Mouse (Mus musculus): Measurements from ENCODE around the gene Gm11549. TPM values are rescaled to one million over a fixed set of nuclear protein-coding genes. Genes with fewer than 3 reads are reported as not detected.

The Gm11549 gene
- polyA plus RNA-seq, 1 experiment = not detected

DNA sequence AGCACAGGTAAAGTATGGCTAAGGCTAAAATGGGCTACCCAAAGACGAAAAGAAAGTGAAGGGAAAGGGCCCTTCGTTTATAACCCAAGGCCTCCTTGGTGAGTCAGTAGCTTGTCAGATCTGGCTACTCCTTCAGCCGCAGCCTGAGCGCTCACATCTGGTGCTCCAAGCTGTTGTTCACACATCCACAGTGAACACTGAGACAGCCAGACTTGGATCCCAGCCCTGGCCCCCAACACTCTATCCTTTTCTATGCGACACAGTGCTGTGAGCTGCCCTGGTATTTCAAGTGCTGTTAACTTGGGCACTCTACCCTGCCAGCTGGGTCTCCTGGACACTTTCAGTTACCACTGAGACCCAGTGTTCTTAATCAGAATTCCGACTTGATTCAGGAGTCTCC, 8.7 kb upstream of the Gm11549 start:
- H3K36me3 ChIP-seq (ENCODE audit: control insufficient read depth) = no peaks in the 10 kb centered on the region
- no peak overlapping the region for H3K4me3 ChIP-seq (replicated peaks)
- H3K4me1 ChIP-seq (ENCODE audit: control insufficient read depth) = no peaks in the 10 kb centered on the region
- peaks cover 28% of the 10 kb centered on the region for H3K27me3 ChIP-seq (ENCODE audit: control insufficient read depth)
- no peaks in the 10 kb centered on the region for H3K9me3 ChIP-seq (ENCODE audit: control insufficient read depth, low read length)
- TF ChIP-seq GATA1 (IDR thresholded peaks at IDR 0.05; ENCODE audit: low read length) (no peak), TAL1 (IDR thresholded peaks at IDR 0.05; ENCODE audit: low read length) (no peak)

DNA sequence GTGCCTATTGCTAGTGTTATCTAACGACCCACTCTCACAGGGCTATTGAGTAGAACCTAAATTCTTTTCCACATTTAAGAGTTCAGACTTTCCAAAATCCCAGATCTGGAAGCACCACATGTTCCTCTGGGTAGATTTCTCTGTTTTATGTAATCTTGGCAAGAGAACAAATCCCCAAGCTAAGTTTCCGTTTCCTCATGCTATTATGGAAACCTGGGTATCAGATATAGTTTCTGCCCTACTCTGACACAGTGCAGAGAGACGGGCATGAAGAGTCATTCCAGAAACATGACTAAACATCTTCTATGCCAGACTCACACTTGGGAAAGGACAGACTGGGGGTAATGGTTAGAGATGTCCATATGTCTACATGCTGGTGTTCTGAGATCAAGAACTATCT, 2.9 kb upstream of the Gm11549 start:
- H3K9me3 ChIP-seq (ENCODE audit: control insufficient read depth, low read length) = no peaks in the 10 kb centered on the region
- TF ChIP-seq TAL1 (IDR thresholded peaks at IDR 0.05; ENCODE audit: low read length) (no peak), GATA1 (IDR thresholded peaks at IDR 0.05; ENCODE audit: low read length) (no peak)
- H3K4me1 ChIP-seq (ENCODE audit: control insufficient read depth) = no peaks in the 10 kb centered on the region
- no peaks in the 10 kb centered on the region for H3K36me3 ChIP-seq (ENCODE audit: control insufficient read depth)
- H3K27me3 ChIP-seq (ENCODE audit: control insufficient read depth) = peaks cover 32% of the 10 kb centered on the region
- no peak overlapping the region for H3K4me3 ChIP-seq (replicated peaks)

DNA sequence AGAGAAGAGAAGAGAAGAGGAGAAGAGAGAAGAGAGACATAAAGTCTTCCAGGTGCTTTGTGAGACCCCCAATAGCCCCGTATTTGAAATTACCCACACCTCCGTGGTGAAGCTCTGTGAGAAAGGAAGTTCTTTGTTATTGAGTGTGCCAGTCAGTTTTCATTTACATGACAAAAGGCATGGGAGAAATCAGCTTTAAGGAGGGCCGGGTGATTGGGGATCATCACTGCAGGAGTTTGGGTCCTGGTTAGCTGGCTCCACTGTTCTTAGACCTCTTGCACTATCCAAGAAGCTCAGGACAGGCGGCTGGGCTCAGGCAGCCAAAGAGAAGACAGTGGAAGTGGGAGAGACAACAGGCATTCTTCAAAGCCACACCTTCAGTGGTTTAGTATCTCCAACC, 524 bp upstream of the Gm11549 start:
- Histone ChIP-seq H3K36me3 (ENCODE audit: control insufficient read depth) (no peaks in the 10 kb centered on the region), H3K4me1 (ENCODE audit: control insufficient read depth) (no peaks in the 10 kb centered on the region), H3K27me3 (ENCODE audit: control insufficient read depth) (peaks cover 32% of the 10 kb centered on the region), H3K9me3 (ENCODE audit: control insufficient read depth, low read length) (no peaks in the 10 kb centered on the region), H3K4me3 (replicated peaks) (no peak overlapping the region)
- no peak for TF ChIP-seq TAL1 (IDR thresholded peaks at IDR 0.05; ENCODE audit: low read length)
- no peak for TF ChIP-seq GATA1 (IDR thresholded peaks at IDR 0.05; ENCODE audit: low read length)

DNA sequence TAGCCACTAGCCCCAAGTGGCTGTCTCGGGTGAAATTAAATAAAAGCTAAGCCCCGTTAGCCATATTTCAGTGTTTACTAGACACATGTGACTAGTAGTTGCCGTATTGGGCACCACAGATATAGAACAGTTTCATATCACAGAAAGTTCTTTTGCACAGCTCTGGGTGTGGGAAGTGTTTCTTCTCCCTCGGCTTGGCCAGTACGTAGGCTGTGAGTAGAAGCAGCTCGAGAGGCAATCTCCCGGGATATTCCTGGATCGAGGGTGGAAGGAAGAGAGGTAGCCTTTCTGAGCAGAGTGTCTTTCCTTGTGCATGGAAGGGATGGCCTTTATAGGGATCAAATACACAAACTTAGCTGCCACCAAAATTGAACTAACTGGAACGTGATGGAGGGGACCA, 5.4 kb downstream of the Gm11549 start:
- Histone ChIP-seq H3K36me3 (ENCODE audit: control insufficient read depth) (no peaks in the 10 kb centered on the region), H3K4me1 (ENCODE audit: control insufficient read depth) (no peaks in the 10 kb centered on the region), H3K9me3 (ENCODE audit: control insufficient read depth, low read length) (no peaks in the 10 kb centered on the region), H3K4me3 (replicated peaks) (no peak overlapping the region), H3K27me3 (ENCODE audit: control insufficient read depth) (peaks cover 13% of the 10 kb centered on the region)
- TF ChIP-seq GATA1 (IDR thresholded peaks at IDR 0.05; ENCODE audit: low read length) = no peak

DNA sequence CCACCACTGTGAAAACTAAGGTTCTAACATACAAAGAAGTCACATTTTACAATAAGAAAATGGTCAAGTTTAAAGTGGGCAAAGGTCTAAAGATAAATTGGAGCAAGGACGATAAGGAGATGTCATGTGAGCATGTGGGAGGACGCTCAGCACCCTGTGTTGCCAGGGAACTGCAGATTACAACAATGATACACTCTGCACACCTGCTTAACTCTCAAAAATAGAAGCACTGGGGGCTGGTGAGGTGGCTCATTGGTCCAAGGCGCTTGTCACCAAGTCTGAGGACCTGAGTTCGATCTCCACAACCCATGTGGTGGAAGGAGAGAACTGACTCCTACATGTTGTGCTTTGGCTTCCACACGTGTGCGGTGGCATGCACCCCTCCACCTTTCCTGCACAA, 10.1 kb downstream of the Gm11549 start:
- Histone ChIP-seq H3K4me1 (ENCODE audit: control insufficient read depth) (no peaks in the 10 kb centered on the region), H3K36me3 (ENCODE audit: control insufficient read depth) (no peaks in the 10 kb centered on the region), H3K4me3 (replicated peaks) (no peak overlapping the region), H3K9me3 (ENCODE audit: control insufficient read depth, low read length) (no peaks in the 10 kb centered on the region), H3K27me3 (ENCODE audit: control insufficient read depth) (no peaks in the 10 kb centered on the region)
- no peak for TF ChIP-seq GATA1 (IDR thresholded peaks at IDR 0.05; ENCODE audit: low read length)
- TF ChIP-seq TAL1 (IDR thresholded peaks at IDR 0.05; ENCODE audit: low read length) = no peak

DNA sequence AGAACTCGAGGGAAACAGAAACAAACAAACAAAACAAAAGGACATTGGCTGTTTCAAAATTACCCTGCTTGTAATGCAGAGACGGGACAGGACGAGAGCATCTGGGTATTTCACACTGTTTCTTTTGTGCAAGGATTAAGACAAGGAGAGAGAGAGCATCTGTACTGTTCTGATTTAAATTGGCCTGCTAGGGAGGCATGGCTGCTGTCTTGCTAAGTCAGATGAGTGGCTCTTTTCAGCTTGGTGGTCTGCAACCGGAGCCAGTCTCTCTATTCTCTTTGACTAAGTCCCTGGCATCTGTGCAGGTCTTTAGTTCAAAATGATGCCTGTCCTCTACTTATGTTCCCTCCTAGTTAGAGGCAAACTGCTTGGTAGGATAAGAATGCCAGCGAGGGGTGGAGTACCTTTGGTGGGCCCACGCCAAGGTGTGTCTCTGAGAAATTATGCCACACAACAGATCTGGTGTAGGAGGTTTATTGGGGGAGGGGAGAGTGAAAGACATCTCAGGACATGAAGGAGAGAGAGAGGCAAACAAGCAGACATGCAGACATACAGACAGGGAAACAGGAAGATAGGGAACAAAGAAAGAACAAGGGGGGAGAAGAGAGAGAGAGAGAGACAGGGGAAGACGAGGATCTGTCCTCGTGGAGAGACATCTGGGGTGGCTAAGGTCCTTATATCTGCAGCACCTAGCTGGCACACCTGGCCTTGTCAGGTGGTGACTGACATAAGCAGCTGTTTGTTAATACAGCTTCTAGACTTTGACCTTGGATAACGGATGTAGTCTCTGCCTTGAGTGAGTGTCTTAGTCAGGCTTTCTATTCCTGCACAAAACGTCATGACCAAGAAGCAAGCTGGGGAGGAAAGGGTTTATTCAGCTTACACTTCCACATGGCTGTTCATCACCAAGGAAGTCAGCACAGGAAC, 15.5 kb downstream of the Gm11549 start:
- H3K9me3 ChIP-seq (ENCODE audit: control insufficient read depth, low read length) = no peaks in the 10 kb centered on the region
- no peak overlapping the region for H3K4me3 ChIP-seq (replicated peaks)
- no peaks in the 10 kb centered on the region for H3K4me1 ChIP-seq (ENCODE audit: control insufficient read depth)
- TF ChIP-seq TAL1 (IDR thresholded peaks at IDR 0.05; ENCODE audit: low read length) (no peak), GATA1 (IDR thresholded peaks at IDR 0.05; ENCODE audit: low read length) (no peak)
- H3K36me3 ChIP-seq (ENCODE audit: control insufficient read depth) = no peaks in the 10 kb centered on the region
- no peaks in the 10 kb centered on the region for H3K27me3 ChIP-seq (ENCODE audit: control insufficient read depth)

DNA sequence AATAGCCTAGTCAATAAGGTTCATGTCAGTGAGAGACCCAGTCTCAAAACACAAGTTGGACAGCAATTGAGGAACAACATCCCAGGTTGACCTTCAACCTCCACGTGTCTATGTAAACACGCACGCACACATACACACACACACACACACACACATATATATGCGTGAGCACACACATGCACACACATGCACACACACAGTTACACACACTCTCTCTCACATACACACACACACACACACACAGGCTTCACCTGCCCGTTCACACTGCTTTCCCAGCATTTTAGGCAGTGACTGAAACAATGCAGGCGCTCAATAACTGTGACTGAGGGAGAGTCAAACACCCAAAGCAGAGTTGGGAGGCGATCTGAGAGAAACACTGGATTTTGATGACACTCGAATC, 16.3 kb downstream of the Gm11549 start:
- no peaks in the 10 kb centered on the region for H3K9me3 ChIP-seq (ENCODE audit: control insufficient read depth, low read length)
- no peaks in the 10 kb centered on the region for H3K36me3 ChIP-seq (ENCODE audit: control insufficient read depth)
- no peak overlapping the region for H3K4me3 ChIP-seq (replicated peaks)
- no peaks in the 10 kb centered on the region for H3K4me1 ChIP-seq (ENCODE audit: control insufficient read depth)
- TF ChIP-seq GATA1 (IDR thresholded peaks at IDR 0.05; ENCODE audit: low read length) = no peak
- TF ChIP-seq TAL1 (IDR thresholded peaks at IDR 0.05; ENCODE audit: low read length) = no peak
- no peaks in the 10 kb centered on the region for H3K27me3 ChIP-seq (ENCODE audit: control insufficient read depth)

DNA sequence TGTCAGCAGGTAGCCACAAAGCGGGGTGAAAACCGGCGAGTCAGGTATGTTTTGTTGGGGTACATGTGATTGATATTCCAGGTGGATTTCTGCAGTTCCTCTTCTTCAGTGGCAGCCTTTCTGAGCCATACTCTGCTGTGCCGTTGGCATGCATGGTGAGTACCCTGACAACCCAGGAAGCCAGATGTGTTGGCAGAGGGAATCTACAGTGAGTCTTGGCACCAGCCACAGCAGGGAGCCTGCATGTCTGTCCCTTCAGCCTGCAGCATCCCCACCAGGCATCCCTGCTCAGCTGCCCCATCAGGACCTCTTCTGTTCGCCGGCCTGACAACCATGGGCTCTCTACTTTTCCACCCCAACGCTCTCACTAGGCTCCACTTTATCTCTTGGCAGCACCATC, 20.1 kb downstream of the Gm11549 start:
- no peaks in the 10 kb centered on the region for H3K36me3 ChIP-seq (ENCODE audit: control insufficient read depth)
- no peak overlapping the region for H3K4me3 ChIP-seq (replicated peaks)
- H3K9me3 ChIP-seq (ENCODE audit: control insufficient read depth, low read length) = no peaks in the 10 kb centered on the region
- TF ChIP-seq GATA1 (IDR thresholded peaks at IDR 0.05; ENCODE audit: low read length) (no peak), TAL1 (IDR thresholded peaks at IDR 0.05; ENCODE audit: low read length) (no peak)
- no peaks in the 10 kb centered on the region for H3K27me3 ChIP-seq (ENCODE audit: control insufficient read depth)
- H3K4me1 ChIP-seq (ENCODE audit: control insufficient read depth) = no peaks in the 10 kb centered on the region

DNA sequence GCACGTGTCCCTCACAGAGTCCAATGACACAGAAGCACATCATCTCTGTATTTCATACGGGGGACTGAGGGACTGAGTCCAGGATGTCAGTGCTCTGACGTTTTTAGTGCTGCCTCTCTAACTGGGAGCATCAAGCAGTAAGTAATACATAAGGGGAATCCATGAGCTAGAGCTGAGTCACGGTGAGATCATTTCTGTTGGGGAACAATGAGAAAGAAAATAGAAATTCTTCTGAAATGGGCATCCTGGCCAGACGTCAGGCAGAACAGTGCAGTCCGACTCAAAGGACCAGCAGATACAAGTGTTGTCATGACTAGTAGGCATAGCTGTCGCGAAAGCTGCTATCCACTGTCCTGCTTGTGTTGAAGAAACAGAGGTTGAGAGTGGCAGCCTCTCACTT, 20.6 kb downstream of the Gm11549 start:
- no peaks in the 10 kb centered on the region for H3K9me3 ChIP-seq (ENCODE audit: control insufficient read depth, low read length)
- no peaks in the 10 kb centered on the region for H3K27me3 ChIP-seq (ENCODE audit: control insufficient read depth)
- H3K4me3 ChIP-seq (replicated peaks) = no peak overlapping the region
- no peaks in the 10 kb centered on the region for H3K4me1 ChIP-seq (ENCODE audit: control insufficient read depth)
- no peaks in the 10 kb centered on the region for H3K36me3 ChIP-seq (ENCODE audit: control insufficient read depth)
- TF ChIP-seq GATA1 (IDR thresholded peaks at IDR 0.05; ENCODE audit: low read length) = no peak
- TF ChIP-seq TAL1 (IDR thresholded peaks at IDR 0.05; ENCODE audit: low read length) = no peak
